Mouse (Mus musculus) kidney, adult 8-10 months (tissue): ENCODE measurements around the gene Mef2d.
A peak's percentile ranks its signal among the peaks of the same experiment; 100 is the strongest.

Experiments used
- DNase-seq, 2 experiments: peaks; one replicate each; pipeline ENCODE4 v3.0.0; 2022

The Mef2d gene

GRCm38 (mm10) chr3:88138336-88139242 is 3.6 kb upstream of the Mef2d start:
- DNase-seq, result peak; percentile 95 to 97

- DNase-seq, result peak in 1 of 2 experiments; percentile 43
Observed at GRCm38 (mm10) chr3:88139243-88140177, 2.7 kb upstream of the Mef2d start.

- DNase-seq, result peak; percentile 64 to 72
Observed at GRCm38 (mm10) chr3:88140178-88140902, 1.8 kb upstream of the Mef2d start.

GRCm38 (mm10) chr3:88140903-88141430 is 1.2 kb upstream of the Mef2d start:
- DNase-seq, result peak in 1 of 2 experiments; percentile 17

- DNase-seq, result peak; percentile 69 to 77
Observed at GRCm38 (mm10) chr3:88141439-88141786, 759 bp upstream of the Mef2d start.

GRCm38 (mm10) chr3:88142546-88142915 is 359 bp downstream of the Mef2d start:
- no peak for DNase-seq

- DNase-seq, result peak; percentile 71 to 80
Observed at GRCm38 (mm10) chr3:88142916-88143771, 972 bp downstream of the Mef2d start.

- DNase-seq, result peak in 1 of 2 experiments; percentile 49
Observed at GRCm38 (mm10) chr3:88143961-88144486, 1.9 kb downstream of the Mef2d start.

GRCm38 (mm10) chr3:88144648-88145410 is 2.7 kb downstream of the Mef2d start:
- peak; percentile 62 to 69 for DNase-seq

- no peak for DNase-seq
Observed at GRCm38 (mm10) chr3:88145411-88145782, 3.2 kb downstream of the Mef2d start.

- DNase-seq, result peak in 1 of 2 experiments; percentile 39
Observed at GRCm38 (mm10) chr3:88145952-88146351, 3.8 kb downstream of the Mef2d start.

GRCm38 (mm10) chr3:88146376-88147112 is 4.4 kb downstream of the Mef2d start:
- no peak for DNase-seq

- no peak for DNase-seq
Observed at GRCm38 (mm10) chr3:88147444-88147843, 5.3 kb downstream of the Mef2d start.

GRCm38 (mm10) chr3:88147866-88148265 is 5.7 kb downstream of the Mef2d start:
- DNase-seq, result no peak

- DNase-seq, result no peak
Observed at GRCm38 (mm10) chr3:88148354-88148753, 6.2 kb downstream of the Mef2d start.

GRCm38 (mm10) chr3:88148776-88149509 is 6.8 kb downstream of the Mef2d start:
- peak in 1 of 2 experiments; percentile 58 for DNase-seq

- DNase-seq, result no peak
Observed at GRCm38 (mm10) chr3:88149510-88149974, 7.4 kb downstream of the Mef2d start.

- no peak for DNase-seq
Observed at GRCm38 (mm10) chr3:88150061-88150998, 8.2 kb downstream of the Mef2d start.
